Mouse (Mus musculus): ENCODE measurements at regions not wholly inside any gene's neighbourhood (a gene's known extent, or its start where the extent isn't known, plus 50 kb on each side); places are given as distances from the start of the nearest gene placed in this dataset.

DNA sequence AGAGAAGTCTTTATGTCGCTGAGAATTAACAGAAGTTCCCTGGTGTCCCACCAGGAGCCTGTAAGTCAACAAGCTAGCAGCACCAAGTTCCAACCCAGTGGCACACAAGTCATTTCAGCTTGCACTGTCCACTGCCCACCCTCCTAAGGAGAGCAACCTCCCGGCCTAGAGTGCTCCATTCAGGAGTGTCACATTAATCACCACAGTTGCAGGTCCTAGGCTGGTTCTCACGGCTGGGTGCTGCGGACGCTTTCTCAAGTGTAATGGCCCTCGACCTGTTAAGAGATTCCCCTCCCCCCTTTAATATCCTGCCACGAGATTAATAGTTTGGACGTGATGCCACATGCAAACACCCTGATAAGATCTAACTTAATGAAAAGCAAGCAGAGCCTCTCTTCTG lies 288.2 kb upstream of the Usp25 start:
- TF ChIP-seq CTCF (IDR thresholded peaks at IDR 0.05; ENCODE audit: low read depth) = no peak
- H3K4me2 ChIP-seq (ENCODE audit: low read depth) = no peak overlapping the region

DNA sequence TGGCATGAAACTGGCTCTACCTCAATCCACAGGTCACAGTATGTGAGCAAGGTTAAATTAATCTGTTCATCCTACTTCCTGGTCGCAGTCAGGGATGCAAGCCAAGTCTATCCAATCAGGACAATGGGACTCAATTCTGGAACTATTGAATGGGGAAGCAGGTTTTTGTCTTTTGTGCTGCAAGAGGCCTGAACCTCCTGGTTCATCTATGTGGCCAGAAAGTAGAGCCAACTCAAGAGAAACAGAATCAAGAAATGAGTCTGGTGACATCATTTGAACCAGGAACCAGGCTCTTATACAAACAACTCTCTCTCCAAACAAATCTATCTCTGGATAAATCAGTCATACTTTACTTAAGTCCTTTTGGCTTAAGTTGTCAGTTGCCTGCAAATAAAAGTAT lies 294.7 kb upstream of the Usp25 start:
- Histone ChIP-seq H3K4me2 (ENCODE audit: low read depth) (no peak overlapping the region), H3K4me1 (ENCODE audit: insufficient read depth) (no peaks in the 10 kb centered on the region), H3K9me3 (ENCODE audit: low read length) (no peaks in the 10 kb centered on the region), H3K36me3 (ENCODE audit: insufficient read depth) (no peaks in the 10 kb centered on the region), H3K4me3 (ENCODE audit: low read depth, low read length) (no peak overlapping the region), H3K9ac (no peak overlapping the region), H3K27me3 (ENCODE audit: insufficient read depth, low read length) (no peaks in the 10 kb centered on the region), H3K27ac (ENCODE audit: low read depth, low read length) (no peak overlapping the region)
- ATAC-seq = no peak
- TF ChIP-seq CTCF (IDR thresholded peaks at IDR 0.05; ENCODE audit: low read depth) = no peak
- DNase-seq = no peak
- WGBS = 82% methylated on average over 1 of the region's 1 CpGs

More for the DNA sequence above, 288.2 kb upstream of the Usp25 start:
- H3K4me3 ChIP-seq (ENCODE audit: low read depth, low read length) = no peak overlapping the region
- no peak overlapping the region for H3K27ac ChIP-seq (ENCODE audit: low read depth, low read length)
- no peak overlapping the region for H3K9ac ChIP-seq
- DNase-seq = no peak
- no peaks in the 10 kb centered on the region for H3K4me1 ChIP-seq (ENCODE audit: insufficient read depth)
- 64% methylated on average over 8 of the region's 8 CpGs for WGBS
- H3K36me3 ChIP-seq (ENCODE audit: insufficient read depth) = no peaks in the 10 kb centered on the region
- no peaks in the 10 kb centered on the region for H3K9me3 ChIP-seq (ENCODE audit: low read length)
- no peaks in the 10 kb centered on the region for H3K27me3 ChIP-seq (ENCODE audit: insufficient read depth, low read length)
- ATAC-seq = no peak

DNA sequence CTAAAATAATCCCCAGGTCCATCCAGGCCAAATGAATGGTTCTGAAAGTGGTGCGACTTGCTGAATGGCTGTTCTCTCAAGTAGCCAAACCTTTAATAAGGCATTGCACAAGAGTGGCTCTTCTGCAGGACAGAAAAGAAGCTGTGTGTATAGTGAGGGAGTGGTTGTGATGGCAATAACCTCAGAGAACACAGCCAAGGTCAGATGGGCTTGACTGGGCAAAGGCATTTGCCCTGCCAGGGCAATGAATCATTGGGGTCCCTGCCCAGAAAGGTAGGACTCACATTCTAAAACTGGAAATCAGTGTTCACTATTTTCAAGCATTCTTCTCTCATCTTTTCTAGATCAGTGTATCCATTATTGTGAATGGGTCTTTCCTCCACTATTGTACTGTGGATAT lies 295.4 kb upstream of the Usp25 start:
- H3K9ac ChIP-seq = no peak overlapping the region
- ATAC-seq = no peak
- H3K4me1 ChIP-seq (ENCODE audit: insufficient read depth) = no peaks in the 10 kb centered on the region
- no peaks in the 10 kb centered on the region for H3K27me3 ChIP-seq (ENCODE audit: insufficient read depth, low read length)
- H3K4me3 ChIP-seq (ENCODE audit: low read depth, low read length) = no peak overlapping the region
- 93% methylated on average over 1 of the region's 1 CpGs for WGBS
- no peaks in the 10 kb centered on the region for H3K36me3 ChIP-seq (ENCODE audit: insufficient read depth)
- H3K4me2 ChIP-seq (ENCODE audit: low read depth) = no peak overlapping the region
- H3K27ac ChIP-seq (ENCODE audit: low read depth, low read length) = no peak overlapping the region
- no peak for TF ChIP-seq CTCF (IDR thresholded peaks at IDR 0.05; ENCODE audit: low read depth)
- DNase-seq = no peak
- no peaks in the 10 kb centered on the region for H3K9me3 ChIP-seq (ENCODE audit: low read length)

DNA sequence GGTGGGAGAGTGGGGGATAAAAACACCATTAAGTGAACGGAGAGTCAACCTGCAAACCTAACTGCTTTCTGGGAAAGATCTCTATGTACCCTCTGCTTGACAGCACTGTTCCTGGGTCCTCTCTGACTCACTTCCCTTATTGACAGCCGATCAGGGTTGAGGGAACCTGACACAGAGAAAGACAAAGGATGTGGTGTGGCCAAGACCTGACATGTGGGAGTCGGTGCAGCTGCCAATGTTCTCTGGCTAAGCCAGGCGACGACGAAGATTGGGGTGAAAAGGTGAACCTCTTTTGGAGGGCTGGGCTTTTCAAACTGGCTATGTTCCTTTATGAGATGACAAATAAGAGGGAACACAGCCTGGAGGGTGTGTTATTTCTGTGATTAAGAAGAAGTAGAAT lies 318.6 kb upstream of the Usp25 start:
- no peak for ATAC-seq
- 39% methylated on average over 6 of the region's 6 CpGs for WGBS
- Histone ChIP-seq H3K9me3 (ENCODE audit: low read length) (no peaks in the 10 kb centered on the region), H3K4me2 (ENCODE audit: low read depth) (no peak overlapping the region), H3K4me1 (ENCODE audit: insufficient read depth) (no peaks in the 10 kb centered on the region), H3K27ac (ENCODE audit: low read depth, low read length) (no peak overlapping the region), H3K36me3 (ENCODE audit: insufficient read depth) (no peaks in the 10 kb centered on the region), H3K4me3 (ENCODE audit: low read depth, low read length) (no peak overlapping the region), H3K9ac (no peak overlapping the region), H3K27me3 (ENCODE audit: insufficient read depth, low read length) (no peaks in the 10 kb centered on the region)
- DNase-seq = no peak
- TF ChIP-seq CTCF (IDR thresholded peaks at IDR 0.05; ENCODE audit: low read depth) = no peak

DNA sequence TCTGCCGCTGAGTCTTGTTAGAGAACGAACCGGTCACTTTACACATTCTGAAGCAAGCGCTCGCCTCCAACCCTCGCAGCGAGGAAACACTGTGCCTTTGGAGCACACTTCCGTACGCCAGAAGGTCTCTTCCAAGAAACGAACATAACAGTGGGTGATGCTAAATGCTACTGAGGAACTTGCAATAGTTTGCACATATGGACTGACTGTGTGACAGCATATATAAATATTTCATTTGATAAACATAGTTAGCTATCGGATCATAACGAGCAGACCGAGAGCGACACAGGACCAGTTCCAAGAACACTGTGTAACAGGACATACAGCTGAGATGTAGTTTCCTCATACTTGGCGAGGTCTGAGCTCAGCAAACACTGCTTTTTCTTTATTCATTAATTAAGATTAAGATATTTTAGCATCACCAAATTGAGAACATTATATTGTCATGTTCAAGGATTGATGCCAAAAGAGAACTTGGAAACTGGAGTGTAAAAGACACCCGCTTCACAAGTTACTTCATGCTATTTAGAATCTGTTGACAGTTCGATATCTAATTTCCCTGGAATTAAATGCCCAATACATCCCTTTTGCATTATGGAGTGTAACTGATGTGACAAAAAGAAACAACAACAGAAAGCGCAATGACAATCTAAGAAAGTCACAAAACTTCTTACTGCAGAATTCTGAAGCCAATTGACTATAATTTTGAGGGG lies 314.3 kb upstream of the Nrip1 start:
- 53% methylated on average over 18 of the region's 18 CpGs for WGBS
- Histone ChIP-seq H3K4me2 (ENCODE audit: low read depth) (peak overlapping the region; percentile 21; the same call in 1 of the 2 replicates), H3K9ac (no peak overlapping the region), H3K4me3 (ENCODE audit: low read depth, low read length) (no peak overlapping the region), H3K4me1 (ENCODE audit: insufficient read depth) (peaks cover 8% of the 10 kb centered on the region; the same call in 1 of the 2 replicates), H3K36me3 (ENCODE audit: insufficient read depth) (no peaks in the 10 kb centered on the region), H3K27me3 (ENCODE audit: insufficient read depth, low read length) (no peaks in the 10 kb centered on the region), H3K9me3 (ENCODE audit: low read length) (no peaks in the 10 kb centered on the region), H3K27ac (ENCODE audit: low read depth, low read length) (no peak overlapping the region)
- ATAC-seq (peak; percentile 90), DNase-seq (peak; percentile 73)
- TF ChIP-seq CTCF (IDR thresholded peaks at IDR 0.05; ENCODE audit: low read depth) = no peak

DNA sequence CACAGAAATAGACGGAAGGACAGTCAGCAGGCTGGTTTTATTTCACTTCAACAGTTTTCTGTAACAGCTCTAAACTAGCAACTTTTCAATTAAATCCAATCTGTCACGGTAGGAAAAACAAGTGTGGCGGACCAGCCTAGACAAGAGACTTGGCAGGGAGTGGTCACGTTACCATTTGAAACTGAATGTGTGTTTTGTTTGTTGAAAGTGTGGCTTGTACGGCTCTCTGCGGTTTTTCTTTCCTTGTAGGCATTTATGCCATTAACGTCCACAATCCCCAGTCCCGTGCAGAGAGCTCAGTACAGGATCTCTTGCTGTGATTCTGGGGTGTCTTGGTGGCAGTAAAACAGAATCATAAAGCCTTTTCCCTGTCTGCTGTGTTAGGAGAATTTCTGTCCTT lies 311.9 kb upstream of the Nrip1 start:
- 0 out of 2 replicates have a peak overlapping the region, but pooled peaks have one; percentile 30 for H3K27ac ChIP-seq (ENCODE audit: low read depth, low read length)
- no peak overlapping the region for H3K4me2 ChIP-seq (ENCODE audit: low read depth)
- DNase-seq (peak; percentile 52), ATAC-seq (peak; percentile 53)
- H3K9ac ChIP-seq = no peak overlapping the region
- TF ChIP-seq CTCF (IDR thresholded peaks at IDR 0.05; ENCODE audit: low read depth) = no peak
- no peak overlapping the region for H3K4me3 ChIP-seq (ENCODE audit: low read depth, low read length)
- WGBS = 15% methylated on average over 8 of the region's 8 CpGs
- H3K4me1 ChIP-seq (ENCODE audit: insufficient read depth) = peaks cover 8% of the 10 kb centered on the region; the same call in 1 of the 2 replicates
- H3K9me3 ChIP-seq (ENCODE audit: low read length) = no peaks in the 10 kb centered on the region
- no peaks in the 10 kb centered on the region for H3K36me3 ChIP-seq (ENCODE audit: insufficient read depth)
- H3K27me3 ChIP-seq (ENCODE audit: insufficient read depth, low read length) = no peaks in the 10 kb centered on the region

DNA sequence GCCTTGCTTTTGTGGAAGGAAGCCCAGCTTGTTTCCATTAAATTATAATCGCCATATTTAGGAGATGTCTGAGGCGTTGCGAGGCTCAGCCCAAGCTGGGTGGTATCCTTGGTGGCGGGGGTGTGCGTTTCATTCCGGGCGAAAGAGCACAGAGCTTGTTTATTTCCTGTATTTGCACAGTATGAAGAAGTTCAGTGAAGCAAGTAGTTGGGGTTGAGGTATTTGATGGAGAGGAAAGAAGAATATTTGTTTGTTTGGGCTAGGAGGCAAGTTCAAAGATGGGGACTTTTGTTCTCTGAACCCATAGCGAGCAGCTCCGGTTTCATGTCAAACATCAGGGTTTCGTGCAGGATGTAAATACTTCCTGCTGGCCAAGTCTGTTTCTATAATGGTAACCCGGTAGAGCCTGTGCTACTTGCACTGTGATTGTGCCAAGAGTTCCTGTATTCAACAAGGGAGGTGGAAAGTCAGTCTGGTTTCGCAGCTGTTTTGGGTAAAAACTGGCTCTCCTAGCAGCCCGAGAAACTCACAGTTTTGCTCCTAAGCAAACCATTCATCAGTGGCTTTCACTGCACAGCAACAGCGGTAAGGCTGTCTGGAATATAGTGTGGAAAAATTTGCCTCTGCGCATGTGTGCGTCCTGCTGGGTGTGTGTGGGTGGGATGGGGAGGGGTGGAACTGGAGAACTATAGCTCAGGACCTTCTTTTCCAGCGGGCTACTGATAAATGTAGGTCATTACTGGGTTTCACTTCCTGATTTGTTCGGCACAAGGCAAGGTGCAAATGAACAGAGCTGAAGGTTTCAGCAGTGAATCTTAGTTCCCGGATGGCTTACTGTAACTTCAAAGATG lies 306.7 kb upstream of the Nrip1 start:
- 64% methylated on average over 19 of the region's 19 CpGs for WGBS
- no peak for TF ChIP-seq CTCF (IDR thresholded peaks at IDR 0.05; ENCODE audit: low read depth)
- no peak overlapping the region for H3K9ac ChIP-seq
- DNase-seq (no peak), ATAC-seq (no peak; the same call in 1 of the 2 replicates)
- no peaks in the 10 kb centered on the region for H3K9me3 ChIP-seq (ENCODE audit: low read length)
- H3K4me1 ChIP-seq (ENCODE audit: insufficient read depth) = no peaks in the 10 kb centered on the region
- no peak overlapping the region for H3K4me3 ChIP-seq (ENCODE audit: low read depth, low read length)
- no peaks in the 10 kb centered on the region for H3K27me3 ChIP-seq (ENCODE audit: insufficient read depth, low read length)
- peak overlapping the region; percentile 35; the same call in 1 of the 2 replicates for H3K27ac ChIP-seq (ENCODE audit: low read depth, low read length)
- H3K36me3 ChIP-seq (ENCODE audit: insufficient read depth) = no peaks in the 10 kb centered on the region
- H3K4me2 ChIP-seq (ENCODE audit: low read depth) = no peak overlapping the region; the same call in 1 of the 2 replicates

Measured in forebrain, postnatal 0 days (tissue).